Mouse (Mus musculus) left cerebral cortex, adult 11 months (tissue): ENCODE results near the gene Trim44.

Experiments used
- DNase-seq: peaks from one replicate; pipeline ENCODE4 v3.0.0; 2022; ENCODE audit warnings: low spot score

The Trim44 gene

DNA sequence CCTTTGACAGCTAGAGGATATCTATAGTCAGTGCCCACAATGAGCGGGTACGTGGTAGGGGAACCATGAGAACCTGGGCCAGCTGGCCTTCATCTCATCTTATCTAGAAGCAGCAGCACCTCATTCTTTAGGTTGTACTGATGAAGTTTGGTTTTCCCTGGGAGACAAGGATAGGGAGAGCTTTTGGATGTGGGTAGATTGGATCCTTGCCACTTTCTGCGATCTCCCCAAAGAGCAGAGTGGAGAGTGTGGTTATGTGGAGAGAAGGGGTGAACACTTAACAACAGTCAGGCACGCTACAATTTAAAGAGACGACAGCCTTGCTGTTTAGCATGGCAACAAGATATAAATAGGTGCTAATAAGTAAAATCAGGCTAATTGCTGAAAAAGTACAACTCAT is 119.0 kb downstream of the Trim44 start:
- DNase-seq, result no peak

DNA sequence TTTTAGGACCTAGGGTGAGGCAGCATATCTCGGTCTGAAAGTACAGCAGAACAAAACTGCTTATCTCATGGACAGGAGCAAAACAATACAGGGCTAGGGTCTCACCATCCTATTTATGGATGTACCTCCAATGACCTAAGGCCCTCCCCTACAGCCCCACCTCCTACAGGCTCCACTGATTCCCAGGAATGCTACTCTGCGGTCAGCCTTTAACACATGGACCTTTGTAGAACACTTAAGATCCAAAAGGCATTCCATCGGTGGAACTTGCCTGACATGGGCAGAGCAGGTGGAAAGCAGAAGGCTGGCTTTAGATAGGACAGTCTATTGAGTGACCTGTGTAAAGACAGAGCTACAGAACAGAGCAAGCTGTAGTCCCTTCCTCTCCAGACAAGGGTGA is 120.3 kb downstream of the Trim44 start:
- no peak for DNase-seq

DNA sequence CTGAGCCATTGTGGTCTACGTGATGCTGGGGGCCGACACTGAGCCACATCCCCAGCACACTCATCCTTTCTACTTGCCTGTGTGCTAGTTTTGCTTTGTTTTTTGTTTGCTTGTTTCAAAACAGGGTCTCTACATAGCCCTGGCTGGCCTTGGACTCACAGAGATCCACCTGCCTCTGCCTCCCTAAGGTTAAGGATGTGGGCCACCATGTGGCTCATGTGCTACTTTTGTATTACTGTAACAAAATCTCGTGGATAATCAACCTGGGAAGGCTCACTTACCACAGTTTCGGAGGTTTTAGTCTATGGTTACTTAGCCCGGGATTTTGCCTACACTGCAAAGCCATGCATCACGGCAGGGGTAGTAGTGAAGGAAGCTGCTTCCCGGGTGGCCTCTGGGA is 125.5 kb downstream of the Trim44 start:
- no peak for DNase-seq

DNA sequence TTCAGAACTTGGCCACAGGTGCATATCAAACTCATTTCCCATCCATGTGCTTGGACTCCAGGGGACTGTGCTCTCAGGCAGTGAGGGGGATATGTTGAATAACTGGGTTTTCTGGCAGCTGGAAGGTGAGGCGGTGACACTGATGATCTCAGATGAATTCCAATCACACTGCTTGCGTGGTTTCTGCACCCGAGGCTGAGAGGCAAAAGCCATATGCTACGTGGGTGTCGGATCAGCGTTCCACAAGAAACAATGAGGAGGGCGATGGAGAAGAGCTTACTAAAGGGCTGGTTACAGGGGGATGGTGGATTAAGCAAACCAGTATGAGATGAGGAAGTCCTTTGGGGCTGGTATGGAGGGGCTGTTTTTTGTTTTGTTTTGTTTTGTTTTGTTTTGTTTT is 127.8 kb downstream of the Trim44 start:
- no peak for DNase-seq

DNA sequence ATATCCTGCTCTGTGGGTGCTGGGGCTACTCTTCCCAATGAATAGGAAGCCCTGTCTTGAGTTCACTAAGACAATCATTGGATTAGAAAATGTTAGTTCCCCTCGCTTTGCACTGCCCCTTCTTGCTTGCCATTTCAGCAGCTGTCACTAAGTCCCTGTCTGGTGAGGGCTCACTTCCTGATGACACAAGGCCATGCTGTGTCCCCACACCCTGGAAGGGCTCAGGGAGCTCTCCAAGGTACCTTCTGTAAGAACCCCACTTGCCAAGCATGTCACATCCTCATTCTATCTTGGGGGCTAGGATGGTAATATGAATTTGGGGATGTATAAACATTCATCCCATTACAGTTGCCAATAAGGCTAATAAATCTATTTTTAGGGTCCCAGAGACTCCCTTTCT is 129.7 kb downstream of the Trim44 start:
- DNase-seq, result no peak

DNA sequence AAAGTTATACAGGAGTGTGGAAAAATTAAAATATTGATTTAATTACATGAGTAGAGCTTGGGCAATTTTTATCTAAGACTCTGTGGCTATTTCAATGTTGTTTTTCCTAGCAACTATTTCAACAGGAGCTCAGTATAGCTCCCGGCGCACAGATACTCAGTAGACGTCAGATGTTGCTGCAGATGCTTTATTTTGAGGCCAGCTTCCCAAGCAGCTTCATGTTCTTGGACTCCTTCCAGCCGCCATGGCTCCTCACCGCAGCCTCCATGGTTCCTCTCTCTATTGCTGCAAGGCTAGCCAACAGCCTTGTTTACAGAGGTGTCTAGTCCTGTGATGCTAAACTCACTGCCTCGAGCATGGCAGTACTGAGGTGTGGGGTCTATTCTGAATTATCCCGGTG is 134.3 kb downstream of the Trim44 start:
- no peak for DNase-seq

DNA sequence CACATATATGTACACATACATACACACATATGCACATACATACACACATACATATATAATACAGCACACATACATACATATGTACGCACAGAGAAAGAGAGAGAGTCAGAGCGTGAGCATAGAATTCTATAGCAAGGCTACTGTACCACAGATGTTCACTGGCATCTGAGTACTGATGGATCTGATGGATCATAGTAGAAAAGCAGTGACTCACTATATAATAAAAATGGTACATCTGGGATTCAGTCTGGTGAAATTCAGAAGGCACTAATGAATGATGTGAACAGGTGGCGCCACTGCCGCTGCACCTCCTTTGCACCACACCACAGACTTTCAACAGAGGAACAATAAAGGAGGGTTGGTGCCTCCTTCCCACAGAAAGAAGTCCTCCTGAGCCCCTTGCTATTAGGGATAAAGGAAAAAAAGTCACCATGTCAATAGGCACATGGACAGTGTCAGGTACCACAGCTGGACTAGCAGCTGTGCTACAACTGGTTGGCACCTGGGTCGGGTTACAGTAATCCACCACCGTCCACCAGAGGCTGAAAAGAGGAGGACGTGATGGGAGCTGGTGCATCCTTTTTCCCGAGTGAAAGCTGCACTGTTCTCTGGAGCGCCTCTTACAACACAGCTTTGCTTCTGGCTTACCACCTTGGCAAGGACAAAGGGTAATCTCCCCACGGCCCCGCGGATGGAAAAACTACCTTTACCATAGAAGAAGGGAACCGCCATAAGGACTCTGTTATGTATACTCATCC is 139.9 kb downstream of the Trim44 start:
- no peak for DNase-seq

DNA sequence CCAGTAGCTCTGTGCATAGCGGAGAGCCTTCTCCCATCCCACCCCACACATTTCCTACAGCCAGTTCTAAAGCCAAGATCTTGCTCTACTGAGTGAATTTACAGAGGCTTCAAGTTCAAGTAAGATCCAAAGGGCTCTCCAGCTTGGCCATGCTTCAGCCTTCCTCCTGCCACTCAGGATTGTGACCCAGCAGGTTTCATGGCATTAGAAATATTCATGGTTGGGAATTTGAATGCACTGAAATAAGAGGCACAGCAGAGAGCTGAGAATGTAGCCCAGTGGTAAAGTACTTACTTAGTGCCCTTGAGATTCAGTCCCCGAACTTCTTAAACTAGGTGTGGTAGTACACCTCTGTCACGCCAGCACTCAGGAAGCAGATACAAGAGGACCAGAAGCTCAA is 140.7 kb downstream of the Trim44 start:
- no peak for DNase-seq

DNA sequence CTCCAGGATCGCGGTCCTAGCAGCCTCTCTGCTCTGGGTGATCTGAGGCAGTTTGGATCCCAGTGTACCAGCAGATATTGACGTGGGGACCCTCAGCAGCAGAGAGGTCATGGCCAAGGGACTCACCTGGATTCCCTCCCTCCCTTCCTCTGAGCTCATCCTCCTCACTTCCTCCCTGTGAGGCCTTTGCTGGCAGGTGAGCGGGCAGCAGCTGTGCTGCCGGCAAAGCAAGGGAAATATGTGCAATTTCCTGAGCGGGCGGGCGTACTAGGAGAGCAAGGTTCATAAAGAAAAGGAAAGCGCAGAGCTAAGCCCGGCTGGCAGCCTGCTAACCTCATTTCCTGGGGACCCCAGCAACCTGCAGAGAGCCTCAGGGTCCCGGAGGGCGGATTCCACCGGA is 148.5 kb downstream of the Trim44 start:
- no peak for DNase-seq

DNA sequence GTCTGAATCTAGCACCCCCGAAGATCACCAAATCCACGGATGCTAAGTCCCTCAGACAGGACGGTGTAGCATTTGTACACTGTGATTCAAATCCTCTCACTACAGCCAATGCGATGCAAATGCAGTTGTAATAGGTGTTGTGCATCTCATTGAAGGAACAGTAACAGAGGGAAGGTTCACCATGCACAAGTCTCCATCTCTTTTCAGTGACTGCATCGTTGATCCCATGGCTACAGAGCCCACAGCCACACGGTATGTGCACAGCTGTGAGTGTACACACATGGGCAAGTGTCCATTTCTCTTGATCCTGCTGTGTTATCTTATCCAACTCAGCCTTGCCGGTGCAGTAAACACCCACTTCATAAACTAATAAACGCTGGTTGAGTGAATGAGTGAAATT is 148.9 kb downstream of the Trim44 start:
- no peak for DNase-seq

DNA sequence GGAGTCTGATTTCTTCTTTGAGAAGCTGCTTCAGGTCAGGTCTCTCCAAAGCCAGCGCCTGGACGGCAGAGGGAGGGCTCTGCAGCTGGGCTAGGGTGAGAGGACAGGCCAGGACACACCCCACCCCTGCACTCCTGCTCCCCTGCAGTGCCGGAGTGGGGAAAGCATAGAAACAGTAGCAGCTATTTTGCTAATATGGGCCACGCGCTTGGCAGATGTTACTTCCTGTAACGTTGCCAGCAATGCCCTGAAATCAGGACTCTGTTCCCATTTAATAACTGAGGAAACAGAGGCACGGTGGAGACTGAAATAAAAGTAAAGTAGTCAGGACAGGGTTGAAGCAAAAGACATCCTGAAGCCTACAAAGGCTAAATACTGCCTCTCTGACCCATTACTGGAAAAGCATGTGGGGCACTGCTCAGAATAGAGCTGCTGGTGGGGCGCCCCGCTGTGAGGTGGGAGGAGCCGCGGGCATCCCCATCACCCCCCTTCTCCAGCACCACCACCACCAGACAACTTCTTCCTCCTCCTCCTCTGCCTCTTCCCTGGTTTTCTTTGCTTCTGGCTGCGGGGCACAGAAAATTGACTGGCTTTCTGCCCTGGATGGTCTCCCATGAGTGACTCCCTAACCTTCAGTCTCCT is 149.5 kb downstream of the Trim44 start:
- no peak for DNase-seq

DNA sequence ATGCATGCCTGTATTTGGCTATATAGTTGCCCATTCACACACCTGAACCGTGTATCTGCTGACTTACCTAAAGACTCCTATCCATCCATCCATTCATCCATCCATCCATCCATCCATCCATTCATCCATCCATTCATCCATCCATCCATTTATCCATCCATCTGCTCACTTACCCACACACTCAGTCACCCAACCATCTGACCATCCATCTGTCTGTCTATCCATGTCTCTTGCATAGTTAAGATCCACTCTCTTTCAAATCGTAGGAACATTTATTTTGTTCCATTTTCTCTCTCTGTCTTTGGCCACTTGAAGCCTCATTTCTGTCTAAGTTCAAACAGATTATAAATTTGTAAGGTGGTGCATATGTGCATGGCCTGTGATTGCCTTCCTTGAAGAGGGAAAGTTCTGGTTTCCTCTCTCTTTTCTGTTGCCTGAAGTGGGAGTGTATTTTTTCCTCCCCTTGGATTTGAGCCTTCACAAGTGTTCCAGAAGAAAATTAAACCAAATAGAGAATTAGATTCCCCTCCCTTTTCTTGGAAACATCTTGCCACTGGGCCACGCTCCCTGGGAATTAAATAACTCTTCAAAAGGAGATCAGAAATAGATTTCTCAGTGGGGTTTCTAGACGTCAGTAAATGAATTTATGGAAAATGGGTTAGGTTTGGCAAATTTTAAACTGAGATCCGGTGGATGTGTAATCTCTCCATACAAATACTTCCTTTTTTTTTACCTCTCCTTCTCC is 150.9 kb downstream of the Trim44 start:
- DNase-seq, result no peak

DNA sequence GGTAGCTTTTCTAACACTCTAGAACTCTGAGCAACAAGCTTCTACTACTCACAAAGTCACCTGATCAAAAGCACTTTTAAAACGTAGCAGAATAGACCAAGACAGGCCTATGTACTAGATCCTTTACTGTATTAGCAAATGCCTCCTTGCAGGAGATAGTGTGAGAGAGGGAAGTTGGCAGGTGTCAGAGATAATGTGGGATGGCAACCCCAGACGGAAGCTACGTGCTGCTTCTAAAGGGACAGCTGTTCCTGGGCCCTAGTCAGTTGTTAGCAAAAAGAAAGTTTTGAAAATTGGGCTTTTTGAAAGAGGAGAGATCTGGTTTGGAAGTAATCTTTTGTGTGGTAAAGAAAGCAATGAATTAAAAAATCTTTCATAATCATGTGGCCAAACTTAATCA is 151.5 kb downstream of the Trim44 start:
- no peak for DNase-seq

DNA sequence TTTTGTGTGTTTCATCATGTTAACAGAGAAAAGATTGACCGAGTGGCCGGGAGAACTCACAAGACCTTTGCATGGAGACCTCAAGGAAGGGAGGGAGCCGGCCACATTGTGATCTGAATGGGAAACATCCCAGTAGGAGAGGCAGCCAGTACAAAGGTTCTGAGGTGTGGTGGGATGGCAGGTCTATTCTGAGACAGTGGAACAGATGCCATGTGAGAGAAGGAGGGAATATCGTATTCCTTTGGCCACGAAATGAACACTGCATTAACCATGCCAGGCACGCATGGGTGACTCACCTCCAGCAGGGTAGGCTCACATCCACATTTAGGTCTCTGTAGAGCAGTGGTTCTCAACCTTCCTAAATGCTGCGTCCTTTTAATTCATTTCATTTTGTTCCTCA is 154.4 kb downstream of the Trim44 start:
- no peak for DNase-seq

DNA sequence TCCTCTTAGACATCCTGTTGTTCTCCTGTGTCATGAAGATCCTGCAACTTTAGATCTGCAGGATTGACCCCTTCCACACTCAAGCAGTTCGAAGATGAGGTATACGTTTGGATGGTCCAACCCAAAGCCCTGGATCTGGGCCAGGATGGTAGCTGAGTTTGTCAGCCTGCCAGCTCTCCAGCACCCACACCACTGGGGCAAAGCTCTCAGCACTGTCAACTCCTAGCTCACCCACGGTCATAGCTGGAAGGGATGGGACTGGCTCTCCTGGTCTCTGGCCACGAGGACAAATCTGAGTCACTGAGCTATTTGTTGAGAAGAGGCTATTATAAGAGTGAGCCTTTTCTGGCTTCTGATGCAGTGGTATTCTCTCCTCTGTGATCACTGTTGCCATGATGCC is 155.0 kb downstream of the Trim44 start:
- peak; percentile 43 for DNase-seq
